Comparison of ENCODE assay signal across 17 mouse cellular contexts in the genomic region with DNA sequence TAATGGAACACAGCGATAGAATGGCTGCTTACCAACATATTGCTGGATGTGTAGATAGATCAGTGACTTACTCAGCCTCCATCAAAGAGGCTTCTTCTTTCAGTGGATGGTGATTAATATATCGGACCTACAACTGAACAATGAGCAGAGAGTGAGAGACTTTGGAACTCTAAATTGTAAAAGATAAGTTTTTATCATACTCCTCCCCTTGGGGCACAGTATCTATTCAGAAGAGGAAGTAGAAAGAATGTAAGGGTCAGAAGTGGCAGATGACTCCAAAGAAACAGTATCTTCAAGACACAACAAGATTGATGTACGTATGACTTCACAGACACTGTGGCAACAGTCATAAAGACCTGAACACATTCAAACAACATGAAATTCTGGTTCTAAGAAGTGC.
DNase-seq lines count a peak whose midpoint lies in the region; TF ChIP-seq lines count a peak whose summit lies in the region.
"Had no signal": no experiment of that assay in that cellular context is flagged by ENCODE, and none has a peak within 500 bp of the region (broad histone marks: within the 10 kb centered on the region; RNA-seq: fewer than 3 reads in every experiment).

No protein-coding gene starts in this region.

- H3K4me3 ChIP-seq in MEL (ENCODE audit: control insufficient read depth in 1 of 2, insufficient read depth in 1 of 2, low read depth in 2 of 2, low read length in 2 of 2): no peak overlapping the region

- TF ChIP-seq EP300 in MEL (IDR thresholded peaks at IDR 0.05; ENCODE audit: low read depth in 1 of 2, low read length in 2 of 2): peak; percentile 55 to 77; a peak in 3 of 4 replicates

- no peak for TF ChIP-seq CTCF in MEL (IDR thresholded peaks at IDR 0.05 in 2 of 3, conservative IDR thresholded peaks at IDR 0.05 in 1 of 3; ENCODE audit: control insufficient read depth in 1 of 3, insufficient read depth in 1 of 3, low read depth in 2 of 3, low read length in 3 of 3, poor library complexity in 1 of 3, severe bottlenecking in 1 of 3)

- DNase-seq in MEL (ENCODE audit: low read depth, low spot score): peak; percentile 61
- DNase-seq in layer of hippocampus, adult 11-12 months (ENCODE audit: low spot score): no peak
- DNase-seq: adrenal gland, adult 2 months; adrenal gland, adult 8-10 months; adrenal gland, postnatal 10 days; adrenal gland, postnatal 14 days; adrenal gland, postnatal 25 days; adrenal gland, postnatal 36 days; B cell, adult 2 months; cerebellum, adult 11 months; cerebellum, adult 11-12 months; cerebellum, adult 18-20 months; cerebellum, adult 2 months; cerebellum, adult 8-10 months had no signal

- H3K4me1 ChIP-seq in MEL (ENCODE audit: control insufficient read depth in 1 of 2, insufficient read depth in 2 of 2, low read length in 2 of 2): peaks cover 0 to 7% of the 10 kb centered on the region in 2 experiments; a peak in 2 of 4 replicates

- no peak overlapping the region for H3K9ac ChIP-seq in MEL (ENCODE audit: control insufficient read depth, low read depth, low read length, poor library complexity, severe bottlenecking)

- H3K79me2 ChIP-seq in MEL (ENCODE audit: control insufficient read depth, insufficient read depth, low read length, poor library complexity): no peaks in the 10 kb centered on the region

- H3K27me3 ChIP-seq in MEL (ENCODE audit: control insufficient read depth in 1 of 2, insufficient read depth in 2 of 2, low read length in 2 of 2): no peaks in the 10 kb centered on the region
- H3K27me3 ChIP-seq: CH12.LX, Patski had no signal

- no peak for TF ChIP-seq POLR2A in MEL (IDR thresholded peaks at IDR 0.05; ENCODE audit: control insufficient read depth in 1 of 2, insufficient read depth in 1 of 2, low read depth in 1 of 2, low read length in 2 of 2, poor library complexity in 1 of 2)

- H3K9me3 ChIP-seq in MEL (replicated peaks; ENCODE audit: insufficient read depth, low read length): no peaks in the 10 kb centered on the region
- H3K9me3 ChIP-seq: G1E had no signal

- peak overlapping the region; percentile 32 for H3K27ac ChIP-seq in MEL (ENCODE audit: control insufficient read depth, low read depth, low read length)

- H3K36me3 ChIP-seq in MEL (ENCODE audit: control insufficient read depth in 1 of 2, insufficient read depth in 2 of 2, low read length in 2 of 2): peaks cover 0 to 6% of the 10 kb centered on the region in 2 experiments; a peak in 2 of 4 replicates
- H3K36me3 ChIP-seq: G1E had no signal

- no peak for TF ChIP-seq RAD21 in MEL (IDR thresholded peaks at IDR 0.05; ENCODE audit: low read depth, low read length)

TF ChIP-seq in MEL, 35 proteins besides CTCF, POLR2A, EP300 and RAD21:
- no peak for TF ChIP-seq SIN3A (IDR thresholded peaks at IDR 0.05; ENCODE audit: low read length)
- TF ChIP-seq GATA1 (IDR thresholded peaks at IDR 0.05; ENCODE audit: low read depth, low read length): peak; percentile 74
- peak; percentile 41; the same call in 1 of the 2 replicates for TF ChIP-seq TCF12 (IDR thresholded peaks at IDR 0.05; ENCODE audit: low read depth, low read length)
- TF ChIP-seq MAZ (IDR thresholded peaks at IDR 0.05; ENCODE audit: low read depth, low read length): no peak
- peak; percentile 44; the same call in 1 of the 2 replicates for TF ChIP-seq RCOR1 (IDR thresholded peaks at IDR 0.05; ENCODE audit: low read depth, low read length)
- TF ChIP-seq GABPA (IDR thresholded peaks at IDR 0.05; ENCODE audit: low read depth, low read length): no peak
- TF ChIP-seq ETS1 (IDR thresholded peaks at IDR 0.05; ENCODE audit: low read depth, low read length): peak; percentile 55; the same call in 1 of the 2 replicates
- TF ChIP-seq POLR2AphosphoS5 (IDR thresholded peaks at IDR 0.05; ENCODE audit: borderline replicate concordance, low read depth, low read length): no peak
